Mouse (Mus musculus): ENCODE results near the gene Sox18. TPM values are rescaled to one million over a fixed set of nuclear protein-coding genes. Genes with fewer than 3 reads are reported as not detected.

Gene Sox18
- polyA plus RNA-seq, 1 experiment from 2014 or later, result 38.5 TPM

DNA sequence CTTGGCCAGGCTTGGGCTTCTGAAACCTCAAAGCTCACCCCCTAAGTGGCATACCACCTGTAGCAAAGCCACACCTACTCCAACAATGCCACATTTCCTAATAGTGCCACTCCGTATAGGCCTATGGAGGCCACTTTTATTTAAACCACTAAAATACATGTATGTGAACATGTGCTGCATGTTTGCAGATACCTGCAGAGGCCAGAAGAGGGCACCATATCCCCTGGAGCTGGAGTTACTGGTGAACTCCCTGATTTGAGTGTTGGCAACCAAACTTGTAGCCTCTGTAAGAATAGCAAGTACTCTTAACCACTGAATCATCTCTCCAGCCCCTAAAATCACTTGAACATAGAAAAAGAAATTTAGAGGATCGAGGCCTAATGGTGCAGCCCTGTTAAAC is 27.1 kb downstream of the Sox18 start:
- Histone ChIP-seq H3K4me3 (no peak overlapping the region), H3K9ac (no peak overlapping the region), H3K27me3 (no peaks in the 10 kb centered on the region), H3K36me3 (peaks cover 78% of the 10 kb centered on the region), H3K27ac (no peak overlapping the region), H3K4me2 (replicated peaks) (no peak overlapping the region), H3K9me3 (no peaks in the 10 kb centered on the region), H3K4me1 (no peaks in the 10 kb centered on the region)
- no peak for ATAC-seq (ENCODE audit: insufficient number of reproducible peaks, insufficient read depth, low FRiP score, low TSS enrichment)
- WGBS, result 90% methylated on average over 2 of the region's 2 CpGs

DNA sequence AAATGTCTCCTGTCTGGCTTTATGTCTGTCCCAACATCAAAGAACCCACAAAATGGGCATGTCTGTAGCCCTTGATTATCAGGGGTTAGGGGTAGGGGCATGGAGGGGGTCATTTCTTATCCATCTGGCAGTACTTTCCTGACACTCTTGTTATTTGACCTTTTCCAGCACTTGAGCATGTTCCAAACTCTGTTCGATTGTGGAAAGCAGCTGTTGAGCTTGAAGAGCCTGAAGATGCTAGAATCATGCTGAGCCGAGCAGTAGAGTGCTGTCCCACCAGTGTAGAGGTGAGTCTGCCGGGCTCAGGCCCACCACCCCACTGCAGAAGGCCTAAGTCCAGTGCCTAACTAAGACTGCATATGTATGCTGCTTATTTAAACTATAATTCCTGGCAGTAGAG is 35.6 kb downstream of the Sox18 start:
- 89% methylated on average over 3 of the region's 3 CpGs for WGBS
- Histone ChIP-seq H3K27ac (no peak overlapping the region), H3K9me3 (no peaks in the 10 kb centered on the region), H3K27me3 (no peaks in the 10 kb centered on the region), H3K4me3 (no peak overlapping the region), H3K9ac (no peak overlapping the region), H3K4me2 (replicated peaks) (no peak overlapping the region), H3K36me3 (peaks cover 79% of the 10 kb centered on the region), H3K4me1 (no peaks in the 10 kb centered on the region)
- ATAC-seq (ENCODE audit: insufficient number of reproducible peaks, insufficient read depth, low FRiP score, low TSS enrichment), result no peak

DNA sequence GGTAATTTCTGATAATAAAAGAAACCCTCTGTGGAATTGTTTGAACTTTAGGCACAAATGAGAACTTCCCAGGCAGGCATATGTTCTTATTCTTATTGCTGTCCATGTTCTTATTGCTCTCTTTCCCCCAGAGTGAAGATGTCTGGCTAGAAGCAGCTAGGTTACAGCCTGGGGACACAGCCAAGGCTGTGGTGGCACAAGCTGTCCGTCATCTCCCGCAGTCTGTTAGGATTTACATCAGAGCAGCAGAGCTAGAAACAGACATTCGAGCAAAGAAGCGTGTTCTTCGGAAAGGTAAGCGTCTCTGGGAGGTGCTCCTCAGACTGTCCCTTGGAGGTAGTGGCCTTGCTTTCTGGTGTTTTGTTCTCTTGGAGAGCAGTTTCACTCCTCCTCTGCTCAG is 38.8 kb downstream of the Sox18 start:
- peaks cover 68% of the 10 kb centered on the region for H3K36me3 ChIP-seq
- no peak overlapping the region for H3K27ac ChIP-seq
- no peak overlapping the region for H3K4me2 ChIP-seq (replicated peaks)
- H3K9me3 ChIP-seq, result no peaks in the 10 kb centered on the region
- H3K4me3 ChIP-seq, result no peak overlapping the region
- no peak for ATAC-seq (ENCODE audit: insufficient number of reproducible peaks, insufficient read depth, low FRiP score, low TSS enrichment)
- no peaks in the 10 kb centered on the region for H3K27me3 ChIP-seq
- H3K9ac ChIP-seq, result no peak overlapping the region
- WGBS, result 96% methylated on average over 6 of the region's 6 CpGs
- no peaks in the 10 kb centered on the region for H3K4me1 ChIP-seq

DNA sequence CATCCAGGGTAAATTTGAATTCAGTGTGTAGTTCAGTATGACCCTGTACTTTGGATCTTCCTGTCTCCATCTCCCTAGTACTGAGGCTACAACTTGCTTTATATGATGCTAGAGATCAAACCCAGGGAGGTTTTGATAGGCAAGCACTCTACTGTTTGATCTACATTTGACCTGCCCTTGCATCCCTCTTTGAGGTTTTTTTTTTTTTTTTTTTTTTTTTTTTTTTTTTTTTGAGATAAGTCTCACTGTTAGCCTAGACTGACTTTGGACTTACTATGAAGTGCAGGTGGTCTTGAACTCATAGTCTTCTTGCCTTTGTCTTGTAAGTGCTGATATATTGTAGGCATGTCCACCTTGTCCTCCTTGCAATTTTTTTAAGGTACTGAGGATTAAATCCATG is 43.0 kb downstream of the Sox18 start:
- Histone ChIP-seq H3K4me3 (no peak overlapping the region), H3K36me3 (peaks cover 41% of the 10 kb centered on the region), H3K9me3 (no peaks in the 10 kb centered on the region), H3K4me2 (replicated peaks) (no peak overlapping the region), H3K9ac (no peak overlapping the region), H3K4me1 (no peaks in the 10 kb centered on the region), H3K27me3 (no peaks in the 10 kb centered on the region), H3K27ac (no peak overlapping the region)
- ATAC-seq (ENCODE audit: insufficient number of reproducible peaks, insufficient read depth, low FRiP score, low TSS enrichment), result no peak

DNA sequence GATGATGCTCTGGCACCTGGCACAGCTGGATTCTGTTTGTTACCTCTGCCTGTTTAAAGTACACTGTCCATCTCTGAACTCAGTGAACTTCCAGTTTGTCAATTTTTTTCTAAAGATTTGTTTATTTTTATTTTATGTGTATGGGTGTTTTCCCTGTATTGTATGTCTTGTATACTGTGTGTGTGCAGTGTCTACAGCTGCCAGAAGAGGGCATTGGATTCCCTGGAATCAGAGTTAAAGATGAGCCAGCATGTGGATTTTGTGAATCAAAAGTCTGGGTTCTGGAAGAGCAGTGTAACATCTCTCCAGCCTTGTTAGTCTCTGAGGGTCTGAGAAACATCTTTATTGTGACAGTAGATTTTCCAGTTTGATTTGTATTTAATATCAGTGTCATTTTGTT is 48.0 kb downstream of the Sox18 start:
- no peak overlapping the region for H3K27ac ChIP-seq
- H3K4me2 ChIP-seq (replicated peaks), result no peak overlapping the region
- no peak overlapping the region for H3K9ac ChIP-seq
- no peak for ATAC-seq (ENCODE audit: insufficient number of reproducible peaks, insufficient read depth, low FRiP score, low TSS enrichment)
- H3K27me3 ChIP-seq, result no peaks in the 10 kb centered on the region
- H3K36me3 ChIP-seq, result peaks cover 54% of the 10 kb centered on the region
- H3K4me1 ChIP-seq, result no peaks in the 10 kb centered on the region
- H3K4me3 ChIP-seq, result no peak overlapping the region
- H3K9me3 ChIP-seq, result no peaks in the 10 kb centered on the region

Other genes with a start within 250 kb of the Sox18 start
- 9.2 and 9.6 TPM in 2 replicates for gene Zbtb46, start 212.2 kb downstream of the Sox18 start, polyA plus RNA-seq (2016; fragmentation: Nextera tagmentation; extraction: Ambion mirVana)
- 0.09 and 0.20 TPM in 2 replicates for gene Abhd16b, start 178.4 kb downstream of the Sox18 start, polyA plus RNA-seq (2016; fragmentation: Nextera tagmentation; extraction: Ambion mirVana)
- 160 and 163 TPM in 2 replicates for gene Tpd52l2, start 174.5 kb downstream of the Sox18 start, polyA plus RNA-seq (2016; fragmentation: Nextera tagmentation; extraction: Ambion mirVana)
- 93.9 and 103 TPM in 2 replicates for gene Dnajc5, start 151.2 kb downstream of the Sox18 start, polyA plus RNA-seq (2016; fragmentation: Nextera tagmentation; extraction: Ambion mirVana)
- 39.0 and 45.1 TPM in 2 replicates for gene Uckl1, start 86.7 kb downstream of the Sox18 start, polyA plus RNA-seq (2016; fragmentation: Nextera tagmentation; extraction: Ambion mirVana)
- 74.4 and 74.8 TPM in 2 replicates for gene Prpf6, start 79.8 kb downstream of the Sox18 start, polyA plus RNA-seq (2016; fragmentation: Nextera tagmentation; extraction: Ambion mirVana)
- gene Zfp512b, start 78.8 kb downstream of the Sox18 start, polyA plus RNA-seq (2016; fragmentation: Nextera tagmentation; extraction: Ambion mirVana), result 95.3 and 101 TPM in 2 replicates
- gene Samd10, start 72.4 kb downstream of the Sox18 start, polyA plus RNA-seq (2016; fragmentation: Nextera tagmentation; extraction: Ambion mirVana), result 16.4 and 17.9 TPM in 2 replicates
- 0.32 TPM in 1 of 2 replicates, not detected in the other for gene Gm29797, start 14.6 kb downstream of the Sox18 start, polyA plus RNA-seq (2016; fragmentation: Nextera tagmentation; extraction: Ambion mirVana)
- 29.5 and 31.0 TPM in 2 replicates for gene Tcea2, start 8.7 kb upstream of the Sox18 start, polyA plus RNA-seq (2016; fragmentation: Nextera tagmentation; extraction: Ambion mirVana)
- gene Rgs19, start 22.3 kb upstream of the Sox18 start, polyA plus RNA-seq (2016; fragmentation: Nextera tagmentation; extraction: Ambion mirVana), result 74.9 and 81.9 TPM in 2 replicates
- gene Lkaaear1, start 26.8 kb upstream of the Sox18 start, polyA plus RNA-seq (2016; fragmentation: Nextera tagmentation; extraction: Ambion mirVana), result not detected in 2 replicates
- gene Oprl1, start 43.4 kb upstream of the Sox18 start, polyA plus RNA-seq (2016; fragmentation: Nextera tagmentation; extraction: Ambion mirVana), result 5.2 and 5.6 TPM in 2 replicates
- gene Myt1, start 91.7 kb upstream of the Sox18 start, polyA plus RNA-seq (2016; fragmentation: Nextera tagmentation; extraction: Ambion mirVana), result 6.0 and 6.7 TPM in 2 replicates
- 42.2 and 46.8 TPM in 2 replicates for gene Pcmtd2, start 166.2 kb upstream of the Sox18 start, polyA plus RNA-seq (2016; fragmentation: Nextera tagmentation; extraction: Ambion mirVana)
- gene Polr3k, start 192.7 kb upstream of the Sox18 start, polyA plus RNA-seq (2016; fragmentation: Nextera tagmentation; extraction: Ambion mirVana), result 84.4 and 86.7 TPM in 2 replicates